Mouse (Mus musculus) embryonic fibroblast, embryonic 13.5 days (primary cell): ENCODE results near the gene R3hcc1l.

Experiments used
- CTCF ChIP-seq: IDR thresholded peaks from 2 replicates; pipeline ENCODE4 v1.5.1; 2011; ENCODE audit warnings: mild to moderate bottlenecking, control low read depth, low read length, moderate library complexity, borderline replicate concordance; ENCODE audit not compliant: insufficient read depth
- POLR2A ChIP-seq: IDR thresholded peaks from 2 replicates; pipeline ENCODE4 v1.6.1; 2011; ENCODE audit warnings: low read depth, mild to moderate bottlenecking, control low read depth, low read length, moderate library complexity

GRCm38 (mm10) chr19:42584188-42584587 is 65.6 kb downstream of the R3hcc1l start:
- TF ChIP-seq CTCF (no peak), POLR2A (no peak)
